Mouse (Mus musculus): Measurements from ENCODE around the gene Hba-x. TPM values are rescaled to one million over a fixed set of nuclear protein-coding genes. Genes with fewer than 3 reads are reported as not detected.
A peak's percentile ranks its signal among the peaks of the same experiment; 100 is the strongest.
"Not testable (repeated sequence)": the region's sequence is repeated elsewhere in the genome, so short reads cannot be mapped to it uniquely, and the experiment has no call there.

Hba-x gene
- polyA plus RNA-seq, 1 experiment from 2014 or later: 300 TPM

- 60% methylated on average over 9 of the region's 9 CpGs for WGBS
- H3K4me3 ChIP-seq (ENCODE audit: control insufficient read depth in 1 of 2, insufficient read depth in 1 of 2, low read depth in 1 of 2, low read length in 2 of 2): no peak overlapping the region
These were observed 11.3 kb downstream of the Hba-x start for GRCm38 (mm10) chr11:32287493-32287825.

GRCm38 (mm10) chr11:32292819-32293218 is 16.6 kb downstream of the Hba-x start:
- WGBS: 82% methylated on average over 4 of the region's 4 CpGs
- H3K36me3 ChIP-seq (ENCODE audit: control insufficient read depth, insufficient read depth, low read length); H3K4me3 ChIP-seq (ENCODE audit: control insufficient read depth in 1 of 2, insufficient read depth in 1 of 2, low read depth in 1 of 2, low read length in 2 of 2); H3K27ac ChIP-seq (replicated peaks in 1 of 2; ENCODE audit: control insufficient read depth in 1 of 2, insufficient read depth in 1 of 2, low read depth in 2 of 2, low read length in 2 of 2); H3K4me2 ChIP-seq (ENCODE audit: low read length); ATAC-seq (ENCODE audit: insufficient number of reproducible peaks, insufficient read depth, low FRiP score, low read depth); H3K4me1 ChIP-seq (ENCODE audit: control insufficient read depth in 2 of 2, insufficient read depth in 2 of 2, low read length in 2 of 2); H3K9me3 ChIP-seq (ENCODE audit: control insufficient read depth, low read length); H3K9ac ChIP-seq (ENCODE audit: low read length): not testable (repeated sequence)
- peaks cover 12% of the 10 kb centered on the region for H3K27me3 ChIP-seq (ENCODE audit: control insufficient read depth, insufficient read depth, low read length)

More at GRCm38 (mm10) chr11:32287493-32287825, 11.3 kb downstream of the Hba-x start:
- ATAC-seq (ENCODE audit: insufficient number of reproducible peaks, insufficient read depth, low FRiP score, low read depth): no peak
- no peaks in the 10 kb centered on the region for H3K4me1 ChIP-seq (ENCODE audit: control insufficient read depth in 2 of 2, insufficient read depth in 2 of 2, low read length in 2 of 2)
- H3K9ac ChIP-seq (ENCODE audit: low read length): no peak overlapping the region
- H3K4me2 ChIP-seq (ENCODE audit: low read length): no peak overlapping the region
- no peaks in the 10 kb centered on the region for H3K9me3 ChIP-seq (ENCODE audit: control insufficient read depth, low read length)
- peaks cover 18% of the 10 kb centered on the region for H3K27me3 ChIP-seq (ENCODE audit: control insufficient read depth, insufficient read depth, low read length)
- H3K36me3 ChIP-seq (ENCODE audit: control insufficient read depth, insufficient read depth, low read length): no peaks in the 10 kb centered on the region
- no peak overlapping the region for H3K27ac ChIP-seq (replicated peaks in 1 of 2; ENCODE audit: control insufficient read depth in 1 of 2, insufficient read depth in 1 of 2, low read depth in 2 of 2, low read length in 2 of 2)

GRCm38 (mm10) chr11:32293479-32293878 is 17.3 kb downstream of the Hba-x start:
- WGBS: 54% methylated on average over 3 of the region's 3 CpGs
- not testable (repeated sequence) for H3K4me1 ChIP-seq (ENCODE audit: control insufficient read depth in 2 of 2, insufficient read depth in 2 of 2, low read length in 2 of 2); H3K9ac ChIP-seq (ENCODE audit: low read length); H3K27ac ChIP-seq (replicated peaks in 1 of 2; ENCODE audit: control insufficient read depth in 1 of 2, insufficient read depth in 1 of 2, low read depth in 2 of 2, low read length in 2 of 2); H3K4me2 ChIP-seq (ENCODE audit: low read length); ATAC-seq (ENCODE audit: insufficient number of reproducible peaks, insufficient read depth, low FRiP score, low read depth); H3K36me3 ChIP-seq (ENCODE audit: control insufficient read depth, insufficient read depth, low read length); H3K4me3 ChIP-seq (ENCODE audit: control insufficient read depth in 1 of 2, insufficient read depth in 1 of 2, low read depth in 1 of 2, low read length in 2 of 2); H3K9me3 ChIP-seq (ENCODE audit: control insufficient read depth, low read length)
- peaks cover 16% of the 10 kb centered on the region; the same call in 1 of the 2 replicates for H3K27me3 ChIP-seq (ENCODE audit: control insufficient read depth, insufficient read depth, low read length)

- not testable (repeated sequence) for H3K4me3 ChIP-seq (ENCODE audit: control insufficient read depth in 1 of 2, insufficient read depth in 1 of 2, low read depth in 1 of 2, low read length in 2 of 2); H3K9ac ChIP-seq (ENCODE audit: low read length); H3K27ac ChIP-seq (replicated peaks in 1 of 2; ENCODE audit: control insufficient read depth in 1 of 2, insufficient read depth in 1 of 2, low read depth in 2 of 2, low read length in 2 of 2); H3K4me2 ChIP-seq (ENCODE audit: low read length); H3K9me3 ChIP-seq (ENCODE audit: control insufficient read depth, low read length); H3K4me1 ChIP-seq (ENCODE audit: control insufficient read depth in 2 of 2, insufficient read depth in 2 of 2, low read length in 2 of 2); H3K36me3 ChIP-seq (ENCODE audit: control insufficient read depth, insufficient read depth, low read length)
- ATAC-seq (ENCODE audit: insufficient number of reproducible peaks, insufficient read depth, low FRiP score, low read depth): peak; percentile 51
- H3K27me3 ChIP-seq (ENCODE audit: control insufficient read depth, insufficient read depth, low read length): peaks cover 18% of the 10 kb centered on the region
- no CpG with 5 or more reads among the region's 4 CpGs for WGBS
These were observed 20.0 kb downstream of the Hba-x start, which contains the start of gene Hba-a2 for GRCm38 (mm10) chr11:32296203-32296602. Gene Hba-a2 (plus strand): TSS chr11:32296489.

- not testable (repeated sequence) for H3K36me3 ChIP-seq (ENCODE audit: control insufficient read depth, insufficient read depth, low read length); H3K9me3 ChIP-seq (ENCODE audit: control insufficient read depth, low read length); ATAC-seq (ENCODE audit: insufficient number of reproducible peaks, insufficient read depth, low FRiP score, low read depth); H3K4me3 ChIP-seq (ENCODE audit: control insufficient read depth in 1 of 2, insufficient read depth in 1 of 2, low read depth in 1 of 2, low read length in 2 of 2); H3K4me1 ChIP-seq (ENCODE audit: control insufficient read depth in 2 of 2, insufficient read depth in 2 of 2, low read length in 2 of 2); H3K9ac ChIP-seq (ENCODE audit: low read length); H3K4me2 ChIP-seq (ENCODE audit: low read length); H3K27ac ChIP-seq (replicated peaks in 1 of 2; ENCODE audit: control insufficient read depth in 1 of 2, insufficient read depth in 1 of 2, low read depth in 2 of 2, low read length in 2 of 2)
- 13% methylated on average over 2 of the region's 2 CpGs for WGBS
- peaks cover 26% of the 10 kb centered on the region for H3K27me3 ChIP-seq (ENCODE audit: control insufficient read depth, insufficient read depth, low read length)
These were observed 21.2 kb downstream of the Hba-x start for GRCm38 (mm10) chr11:32297417-32297816.

GRCm38 (mm10) chr11:32297866-32298531 is 21.8 kb downstream of the Hba-x start:
- H3K9ac ChIP-seq (ENCODE audit: low read length): no peak overlapping the region
- H3K27me3 ChIP-seq (ENCODE audit: control insufficient read depth, insufficient read depth, low read length): peaks cover 26% of the 10 kb centered on the region
- no peaks in the 10 kb centered on the region for H3K36me3 ChIP-seq (ENCODE audit: control insufficient read depth, insufficient read depth, low read length)
- no peaks in the 10 kb centered on the region for H3K9me3 ChIP-seq (ENCODE audit: control insufficient read depth, low read length)
- no peaks in the 10 kb centered on the region for H3K4me1 ChIP-seq (ENCODE audit: control insufficient read depth in 2 of 2, insufficient read depth in 2 of 2, low read length in 2 of 2)
- H3K4me3 ChIP-seq (ENCODE audit: control insufficient read depth in 1 of 2, insufficient read depth in 1 of 2, low read depth in 1 of 2, low read length in 2 of 2): no peak overlapping the region
- H3K27ac ChIP-seq (replicated peaks in 1 of 2; ENCODE audit: control insufficient read depth in 1 of 2, insufficient read depth in 1 of 2, low read depth in 2 of 2, low read length in 2 of 2): no peak overlapping the region
- no peak overlapping the region for H3K4me2 ChIP-seq (ENCODE audit: low read length)
- no peak for ATAC-seq (ENCODE audit: insufficient number of reproducible peaks, insufficient read depth, low FRiP score, low read depth)
- 91% methylated on average over 1 of the region's 1 CpGs for WGBS

GRCm38 (mm10) chr11:32298532-32298918 is 22.3 kb downstream of the Hba-x start:
- H3K4me2 ChIP-seq (ENCODE audit: low read length): no peak overlapping the region
- WGBS: 93% methylated on average over 2 of the region's 2 CpGs
- H3K9ac ChIP-seq (ENCODE audit: low read length): no peak overlapping the region
- peaks cover 26% of the 10 kb centered on the region for H3K27me3 ChIP-seq (ENCODE audit: control insufficient read depth, insufficient read depth, low read length)
- no peak overlapping the region for H3K27ac ChIP-seq (replicated peaks in 1 of 2; ENCODE audit: control insufficient read depth in 1 of 2, insufficient read depth in 1 of 2, low read depth in 2 of 2, low read length in 2 of 2)
- H3K4me3 ChIP-seq (ENCODE audit: control insufficient read depth in 1 of 2, insufficient read depth in 1 of 2, low read depth in 1 of 2, low read length in 2 of 2): no peak overlapping the region
- no peaks in the 10 kb centered on the region for H3K36me3 ChIP-seq (ENCODE audit: control insufficient read depth, insufficient read depth, low read length)
- no peaks in the 10 kb centered on the region for H3K9me3 ChIP-seq (ENCODE audit: control insufficient read depth, low read length)
- no peak for ATAC-seq (ENCODE audit: insufficient number of reproducible peaks, insufficient read depth, low FRiP score, low read depth)
- H3K4me1 ChIP-seq (ENCODE audit: control insufficient read depth in 2 of 2, insufficient read depth in 2 of 2, low read length in 2 of 2): no peaks in the 10 kb centered on the region

GRCm38 (mm10) chr11:32299865-32300264 is 23.7 kb downstream of the Hba-x start, which contains the start of gene Hbq1a:
Gene Hbq1a (plus strand): TSS chr11:32300069.
- ATAC-seq (ENCODE audit: insufficient number of reproducible peaks, insufficient read depth, low FRiP score, low read depth): not testable (repeated sequence)

More at GRCm38 (mm10) chr11:32299865-32300264, 23.7 kb downstream of the Hba-x start, which contains the start of gene Hbq1a:
- H3K4me3 ChIP-seq (ENCODE audit: control insufficient read depth in 1 of 2, insufficient read depth in 1 of 2, low read depth in 1 of 2, low read length in 2 of 2); H3K36me3 ChIP-seq (ENCODE audit: control insufficient read depth, insufficient read depth, low read length); H3K9me3 ChIP-seq (ENCODE audit: control insufficient read depth, low read length); H3K9ac ChIP-seq (ENCODE audit: low read length); H3K4me1 ChIP-seq (ENCODE audit: control insufficient read depth in 2 of 2, insufficient read depth in 2 of 2, low read length in 2 of 2); H3K27ac ChIP-seq (replicated peaks in 1 of 2; ENCODE audit: control insufficient read depth in 1 of 2, insufficient read depth in 1 of 2, low read depth in 2 of 2, low read length in 2 of 2): not testable (repeated sequence)
- peak within 1 kb of the TSS; percentile 12 for H3K4me2 ChIP-seq (ENCODE audit: low read length)
- 5% methylated on average over 16 of the region's 16 CpGs for WGBS
- peaks cover 21% of the 10 kb centered on the region for H3K27me3 ChIP-seq (ENCODE audit: control insufficient read depth, insufficient read depth, low read length)
